Mouse (Mus musculus) hindbrain, embryonic 13.5 days (tissue): ENCODE results near the gene Adipor1. TPM values are rescaled to one million over a fixed set of nuclear protein-coding genes. Genes with fewer than 3 reads are reported as not detected.
A peak's percentile ranks its signal among the peaks of the same experiment; 100 is the strongest.

ENCODE experiments used
- ATAC-seq: fragments of 200-750 bp; cut with Nextera tagmentation; 2 replicates; pipeline ENCODE4 v1.8.0; 2017; ENCODE audit warnings: moderate TSS enrichment; ENCODE audit not compliant: low FRiP score
- H3K27ac ChIP-seq: fragments of 300-500 bp; sonication (generic); 2 replicates; pipeline ENCODE4 v1.5.1; 2015; ENCODE audit warnings: inconsistent platforms, mild to moderate bottlenecking, moderate library complexity
- H3K27me3 ChIP-seq: fragments of 300-500 bp; sonication (generic); 2 replicates; pipeline ENCODE4 v1.6.1; 2015; ENCODE audit warnings: mild to moderate bottlenecking, inconsistent platforms
- H3K36me3 ChIP-seq: fragments of 300-500 bp; sonication (generic); 2 replicates; pipeline ENCODE4 v1.6.1; 2015; ENCODE audit warnings: mild to moderate bottlenecking, inconsistent platforms
- H3K4me1 ChIP-seq: fragments of 300-500 bp; sonication (generic); replicated peaks from 2 replicates; pipeline ENCODE4 v1.6.1; 2015; ENCODE audit warnings: inconsistent platforms
- H3K4me2 ChIP-seq: fragments of 300-500 bp; sonication (generic); 2 replicates; pipeline ENCODE4 v1.6.1; 2015; ENCODE audit warnings: inconsistent platforms, mild to moderate bottlenecking, moderate library complexity
- H3K4me3 ChIP-seq: fragments of 300-500 bp; sonication (generic); 2 replicates; pipeline ENCODE4 v1.5.1; 2015; ENCODE audit warnings: mild to moderate bottlenecking, inconsistent platforms
- H3K9ac ChIP-seq: fragments of 300-500 bp; sonication (generic); 2 replicates; pipeline ENCODE4 v1.6.1; 2015; ENCODE audit warnings: mild to moderate bottlenecking, inconsistent platforms
- H3K9me3 ChIP-seq: fragments of 300-500 bp; sonication (generic); 2 replicates; pipeline ENCODE4 v1.6.1; 2016; ENCODE audit warnings: inconsistent platforms
- WGBS: fragments of 180-500 bp; shearing (Covaris S2); methylation state at CpG from one replicate; pipeline ENCODE4 v1.1.7; 2015; 5-methylcytosine and 5-hydroxymethylcytosine counted together
- polyA plus RNA-seq: library from polyadenylated mRNA; unstranded; fragments of >200 nt; fragmentation: Nextera tagmentation; extraction: Ambion mirVana; gene quantifications from 2 replicates; pipeline ENCODE4 v1.2.1, GENCODE M21; 2015

The Adipor1 gene
- polyA plus RNA-seq, 1 experiment from 2014 or later = 72.0 TPM

GRCm38 (mm10) chr1:134405509-134406413 is 9.4 kb upstream of the Adipor1 start, which contains the start of gene Cyb5r1:
Cyb5r1 (plus strand) TSS chr1:134405559.
- H3K4me2 ChIP-seq = peak within 1 kb of the TSS; percentile 80
- no peaks in the 10 kb centered on the region for H3K9me3 ChIP-seq
- ATAC-seq = peak; percentile 94
- peaks cover 17% of the 10 kb centered on the region for H3K36me3 ChIP-seq
- H3K4me3 ChIP-seq = peak within 1 kb of the TSS; percentile 75
- WGBS = 2% methylated on average over 43 of the region's 43 CpGs
- peak within 1 kb of the TSS; percentile 61; the same call in 1 of the 2 replicates for H3K27ac ChIP-seq
- H3K4me1 ChIP-seq = peaks cover 10% of the 10 kb centered on the region; the same call in 1 of the 2 replicates
- peak within 1 kb of the TSS; percentile 78 for H3K9ac ChIP-seq
- H3K27me3 ChIP-seq = no peaks in the 10 kb centered on the region

- H3K27ac ChIP-seq = no peak overlapping the region
- peak overlapping the region; percentile 75 for H3K4me3 ChIP-seq
- H3K9me3 ChIP-seq = no peaks in the 10 kb centered on the region
- H3K27me3 ChIP-seq = no peaks in the 10 kb centered on the region
- peaks cover 21% of the 10 kb centered on the region for H3K36me3 ChIP-seq
- WGBS = 38% methylated on average over 8 of the region's 8 CpGs
- H3K4me1 ChIP-seq = peaks cover 10% of the 10 kb centered on the region; the same call in 1 of the 2 replicates
- peak overlapping the region; percentile 80 for H3K4me2 ChIP-seq
- peak overlapping the region; percentile 78 for H3K9ac ChIP-seq
- peak; percentile 39; the same call in 1 of the 2 replicates for ATAC-seq
These were observed 8.8 kb upstream of the Adipor1 start for GRCm38 (mm10) chr1:134406414-134406771.

- Histone ChIP-seq H3K36me3 (peaks cover 21% of the 10 kb centered on the region), H3K4me1 (peaks cover 10% of the 10 kb centered on the region; the same call in 1 of the 2 replicates), H3K27ac (no peak overlapping the region), H3K4me3 (no peak overlapping the region), H3K27me3 (no peaks in the 10 kb centered on the region), H3K9me3 (no peaks in the 10 kb centered on the region), H3K9ac (no peak overlapping the region), H3K4me2 (no peak overlapping the region)
- no peak for ATAC-seq
- WGBS = 75% methylated on average over 8 of the region's 8 CpGs
These were observed 7.1 kb upstream of the Adipor1 start for GRCm38 (mm10) chr1:134408080-134408479.

GRCm38 (mm10) chr1:134411706-134412629 is 3.2 kb upstream of the Adipor1 start:
- no peak overlapping the region for H3K4me3 ChIP-seq
- H3K27me3 ChIP-seq = no peaks in the 10 kb centered on the region
- H3K4me1 ChIP-seq = peaks cover 19% of the 10 kb centered on the region
- 90% methylated on average over 9 of the region's 9 CpGs for WGBS
- peaks cover 21% of the 10 kb centered on the region for H3K36me3 ChIP-seq
- no peak overlapping the region for H3K4me2 ChIP-seq
- H3K9ac ChIP-seq = no peak overlapping the region
- no peak for ATAC-seq
- H3K9me3 ChIP-seq = no peaks in the 10 kb centered on the region
- H3K27ac ChIP-seq = no peak overlapping the region

GRCm38 (mm10) chr1:134414038-134414437 is 1.1 kb upstream of the Adipor1 start:
- Histone ChIP-seq H3K27ac (no peak overlapping the region), H3K9me3 (no peaks in the 10 kb centered on the region), H3K4me1 (peaks cover 40% of the 10 kb centered on the region)

GRCm38 (mm10) chr1:134414501-134415167 is 544 bp upstream of the Adipor1 start:
- H3K36me3 ChIP-seq = peaks cover 16% of the 10 kb centered on the region
- no peaks in the 10 kb centered on the region for H3K27me3 ChIP-seq
- H3K27ac ChIP-seq = peak overlapping the region; percentile 97
- H3K4me2 ChIP-seq = peak overlapping the region; percentile 66
- peak overlapping the region; percentile 84 for H3K4me3 ChIP-seq
- 14% methylated on average over 11 of the region's 11 CpGs for WGBS
- peak overlapping the region; percentile 69 for H3K9ac ChIP-seq
- peak; percentile 45 for ATAC-seq
- no peaks in the 10 kb centered on the region for H3K9me3 ChIP-seq
- peaks cover 46% of the 10 kb centered on the region for H3K4me1 ChIP-seq

More at GRCm38 (mm10) chr1:134414038-134414437, 1.1 kb upstream of the Adipor1 start:
- peaks cover 21% of the 10 kb centered on the region for H3K36me3 ChIP-seq
- no peaks in the 10 kb centered on the region for H3K27me3 ChIP-seq
- no peak for ATAC-seq
- 50% methylated on average over 2 of the region's 2 CpGs for WGBS
- H3K4me3 ChIP-seq = no peak overlapping the region
- no peak overlapping the region for H3K9ac ChIP-seq
- H3K4me2 ChIP-seq = no peak overlapping the region; the same call in 1 of the 2 replicates

GRCm38 (mm10) chr1:134418414-134418975 is 3.3 kb downstream of the Adipor1 start:
- WGBS = 89% methylated on average over 2 of the region's 2 CpGs
- Histone ChIP-seq H3K9me3 (no peaks in the 10 kb centered on the region), H3K36me3 (peaks cover 8% of the 10 kb centered on the region), H3K9ac (no peak overlapping the region), H3K4me2 (no peak overlapping the region), H3K4me3 (no peak overlapping the region), H3K4me1 (peaks cover 55% of the 10 kb centered on the region), H3K27ac (no peak overlapping the region; the same call in 1 of the 2 replicates), H3K27me3 (no peaks in the 10 kb centered on the region)
- ATAC-seq = no peak

- H3K27me3 ChIP-seq = no peaks in the 10 kb centered on the region
- no peak overlapping the region for H3K4me3 ChIP-seq
- peaks cover 15% of the 10 kb centered on the region for H3K36me3 ChIP-seq
- H3K27ac ChIP-seq = no peak overlapping the region
- no peak overlapping the region for H3K4me2 ChIP-seq
- H3K9ac ChIP-seq = no peak overlapping the region
- no peaks in the 10 kb centered on the region for H3K9me3 ChIP-seq
- WGBS = 74% methylated on average over 1 of the region's 1 CpGs
- H3K4me1 ChIP-seq = peaks cover 53% of the 10 kb centered on the region
- no peak for ATAC-seq
These were observed 4.0 kb downstream of the Adipor1 start for GRCm38 (mm10) chr1:134419176-134419575.

GRCm38 (mm10) chr1:134419751-134420458 is 4.7 kb downstream of the Adipor1 start:
- ATAC-seq = no peak
- Histone ChIP-seq H3K36me3 (peaks cover 22% of the 10 kb centered on the region), H3K27ac (no peak overlapping the region), H3K9ac (no peak overlapping the region), H3K4me1 (peaks cover 47% of the 10 kb centered on the region), H3K9me3 (no peaks in the 10 kb centered on the region), H3K4me3 (no peak overlapping the region), H3K27me3 (no peaks in the 10 kb centered on the region), H3K4me2 (peak overlapping the region; percentile 16; the same call in 1 of the 2 replicates)
- WGBS = 62% methylated on average over 5 of the region's 5 CpGs

GRCm38 (mm10) chr1:134423911-134424310 is 8.7 kb downstream of the Adipor1 start:
- no peak for ATAC-seq
- H3K9me3 ChIP-seq = no peaks in the 10 kb centered on the region
- 84% methylated on average over 10 of the region's 10 CpGs for WGBS
- peaks cover 16% of the 10 kb centered on the region for H3K4me1 ChIP-seq
- no peaks in the 10 kb centered on the region for H3K27me3 ChIP-seq
- H3K36me3 ChIP-seq = peaks cover 62% of the 10 kb centered on the region
- H3K4me2 ChIP-seq = no peak overlapping the region
- no peak overlapping the region for H3K4me3 ChIP-seq
- no peak overlapping the region for H3K27ac ChIP-seq
- no peak overlapping the region for H3K9ac ChIP-seq

- Histone ChIP-seq H3K9me3 (no peaks in the 10 kb centered on the region), H3K27ac (no peak overlapping the region), H3K4me3 (no peak overlapping the region), H3K27me3 (no peaks in the 10 kb centered on the region), H3K36me3 (peaks cover 83% of the 10 kb centered on the region), H3K4me2 (no peak overlapping the region), H3K9ac (no peak overlapping the region), H3K4me1 (0 out of 2 replicates have a peak, but pooled peaks cover 3% of the 10 kb centered on the region)
- no peak for ATAC-seq
- WGBS = 87% methylated on average over 5 of the region's 5 CpGs
These were observed 11.1 kb downstream of the Adipor1 start for GRCm38 (mm10) chr1:134426289-134426688.
